Mouse (Mus musculus) gastrocnemius, postnatal 10 days (tissue): Measurements from ENCODE around the gene Tspan2. TPM values are rescaled to one million over a fixed set of nuclear protein-coding genes. Genes with fewer than 3 reads are reported as not detected.

Source experiments
- DNase-seq: peaks from one replicate; pipeline ENCODE4 v3.0.0; 2021; ENCODE audit warnings: mixed read lengths
- long read RNA-seq, 2 experiments: library from polyadenylated mRNA; stranded (forward); transcript quantifications; one replicate each; pipeline ENCODE4 v2.0.0; 2021
- total RNA-seq, 2 experiments: library from RNA; stranded (reverse); gene quantifications; 2 replicates each; pipeline ENCODE4 v1.2.3; 2021

Tspan2 gene
- total RNA-seq = 10 to 100 TPM; 14.9 to 19.6 TPM
- long read RNA-seq, experiment 1, full-length matches to known transcripts = 1 of 6 reads
- long read RNA-seq, experiment 1, partial matches to known transcripts = 0 of 6 reads
- long read RNA-seq, experiment 1, other reads (novel, unspliced or antisense) = 5 of 6 reads
- long read RNA-seq, experiment 2, full-length matches to known transcripts = 4 of 9 reads
- long read RNA-seq, experiment 2, partial matches to known transcripts = 0 of 9 reads
- long read RNA-seq, experiment 2, other reads (novel, unspliced or antisense) = 5 of 9 reads

DNA sequence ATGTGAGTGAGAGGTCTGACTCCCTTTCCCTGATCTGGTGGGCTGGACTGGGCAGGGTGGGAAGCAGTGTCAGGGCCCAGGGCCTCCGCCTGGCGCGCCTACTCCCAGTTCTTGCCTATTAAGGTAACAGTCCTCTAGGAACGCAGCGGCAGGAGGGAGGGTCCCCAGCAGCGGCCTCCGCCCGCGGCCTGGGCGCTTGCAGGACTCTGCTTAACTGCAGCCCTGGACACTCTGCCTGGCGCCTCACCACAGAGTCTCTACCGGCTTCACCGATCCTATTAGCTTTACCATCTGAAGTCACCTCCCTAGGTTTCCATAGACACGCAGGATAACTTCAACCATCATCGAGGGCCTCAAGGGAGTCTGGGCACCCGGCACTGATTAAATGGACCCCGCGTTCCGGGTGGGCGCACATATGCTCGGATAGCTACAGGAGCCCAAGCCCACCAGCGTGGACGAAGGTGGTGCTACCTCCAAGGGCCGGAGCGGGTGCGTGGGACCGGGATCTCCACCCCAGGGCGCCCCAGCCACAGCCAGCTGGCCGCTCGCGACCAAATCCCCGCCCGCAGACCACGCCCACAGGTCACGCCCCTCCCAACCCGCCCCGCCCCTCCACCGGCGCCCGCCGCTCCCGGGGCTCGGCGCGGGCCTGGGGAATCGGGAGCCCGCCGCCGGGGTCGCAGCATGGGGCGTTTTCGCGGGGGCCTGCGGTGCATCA lies at the start of gene Tspan2:
Tspan2 (plus strand) TSS at position 217 of the 718 bp plus-strand sequence.
- peak; percentile 73 for DNase-seq

- no peak for DNase-seq
Measured at GRCm38 (mm10) chr3:102686861-102687260, 47.5 kb upstream of the Tspan2 start.

GRCm38 (mm10) chr3:102687852-102688251 lies 46.5 kb upstream of the Tspan2 start:
- no peak for DNase-seq

DNA sequence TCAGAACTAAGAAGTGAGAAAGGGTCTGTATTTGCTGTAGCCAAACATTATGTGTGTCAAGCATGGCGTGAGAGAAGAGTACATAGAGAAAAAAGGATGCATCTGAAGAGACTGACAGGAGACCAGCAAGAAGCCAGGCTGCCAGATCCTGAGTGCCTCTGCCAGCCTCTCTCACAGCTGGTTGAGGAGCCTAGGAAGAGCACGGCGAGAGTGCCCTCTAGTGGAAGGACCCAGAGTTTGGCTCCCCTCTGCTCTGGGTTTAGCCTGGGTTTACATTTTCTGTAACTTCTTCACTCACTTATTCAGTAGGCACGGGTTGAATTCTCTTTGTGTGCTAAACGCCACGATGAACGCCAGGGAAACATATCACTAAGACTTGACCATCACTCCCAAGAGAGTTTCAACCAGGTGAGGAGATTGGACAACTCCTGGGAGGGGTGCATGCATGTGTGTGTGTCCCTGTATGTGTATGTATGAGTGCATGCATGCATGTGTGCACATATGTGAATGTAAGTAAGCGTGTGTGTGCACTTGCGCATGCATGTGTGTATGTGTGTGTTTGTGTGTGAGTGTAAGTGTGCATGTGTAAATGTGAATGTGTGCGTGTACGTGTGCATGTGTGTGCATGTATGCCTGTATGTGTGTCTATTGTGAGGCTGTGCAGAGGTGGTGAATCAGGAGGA lies 42.4 kb upstream of the Tspan2 start:
- peak; percentile 77 for DNase-seq

DNA sequence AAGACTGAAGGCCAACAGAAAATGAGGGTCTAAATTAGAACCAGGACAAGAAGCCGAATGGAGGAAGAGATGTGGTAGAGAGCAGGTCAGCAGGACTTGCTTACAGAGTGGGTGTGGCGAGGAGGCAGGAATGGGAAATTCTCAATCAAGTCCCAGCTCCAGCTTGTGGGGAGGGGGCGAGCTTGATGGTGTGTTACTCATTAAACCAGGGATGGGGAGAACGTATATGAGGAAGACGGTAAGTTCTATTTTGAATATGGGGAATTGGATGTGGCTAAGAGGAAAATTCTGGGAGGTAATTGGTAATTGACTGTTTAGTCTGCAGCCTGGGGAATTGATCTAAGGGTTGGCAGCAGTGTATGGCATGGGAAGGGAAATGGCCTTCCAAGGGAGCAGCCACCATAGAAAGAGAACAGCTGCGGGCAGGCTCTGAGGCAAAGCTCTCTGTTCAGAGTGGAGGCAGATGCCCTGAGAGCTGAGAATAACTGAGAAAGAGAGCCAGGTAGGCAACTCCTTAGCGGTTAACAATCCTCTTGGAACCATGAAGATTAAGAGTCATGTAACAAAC lies 41.5 kb upstream of the Tspan2 start:
- DNase-seq = no peak

- DNase-seq = no peak
Measured at GRCm38 (mm10) chr3:102698127-102698526, 36.2 kb upstream of the Tspan2 start.

DNA sequence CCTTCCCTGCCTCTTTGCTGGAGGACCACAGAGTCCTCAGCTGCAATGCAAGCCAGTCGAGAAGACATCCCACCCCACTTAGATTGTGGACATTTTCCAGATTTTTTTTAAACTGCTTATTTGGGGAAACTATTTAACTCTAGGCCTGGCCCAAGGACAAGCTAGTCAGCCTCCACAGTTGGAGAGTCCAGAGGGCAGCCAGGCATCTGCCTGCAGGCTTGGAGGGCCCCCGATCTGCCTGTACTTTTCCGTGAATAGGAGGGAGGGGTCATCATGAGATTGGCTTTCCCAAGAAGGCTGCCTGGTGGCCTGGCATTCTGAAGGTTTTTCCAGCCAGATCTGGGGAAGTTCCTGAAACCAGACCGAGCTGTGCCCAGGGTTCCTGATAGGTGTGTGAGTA lies 33.0 kb upstream of the Tspan2 start:
- DNase-seq = no peak

DNA sequence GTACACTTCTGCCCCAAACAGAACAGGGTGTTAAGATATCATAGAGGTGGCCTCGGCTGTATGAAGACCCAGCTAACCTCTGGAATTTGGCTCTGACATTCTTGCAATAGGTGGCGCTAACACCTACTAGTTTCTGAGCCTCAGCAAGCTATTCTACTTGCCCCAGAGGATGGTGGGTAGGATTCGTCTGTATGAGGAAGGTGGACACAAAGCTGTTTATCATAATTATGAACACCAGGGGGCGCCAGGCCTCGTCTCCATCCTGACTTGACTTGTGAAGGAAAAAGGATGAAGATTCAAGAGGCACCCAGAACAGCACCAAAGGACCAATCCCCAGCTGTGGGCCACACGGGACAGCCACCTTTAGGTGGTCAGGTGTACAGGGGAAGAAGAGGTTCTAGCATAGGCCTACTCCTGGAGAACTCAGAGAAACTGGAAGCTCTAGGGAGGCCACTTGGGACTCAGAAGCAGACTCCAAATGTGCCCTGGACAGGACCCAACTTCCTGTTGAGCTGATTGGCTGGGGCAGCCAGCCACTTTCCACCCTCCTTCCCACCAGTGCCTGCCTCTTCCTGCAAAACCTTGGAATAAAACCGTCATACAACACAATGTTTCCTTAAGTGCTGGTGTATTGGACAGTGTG lies 32.3 kb upstream of the Tspan2 start:
- peak; percentile 23 for DNase-seq

- DNase-seq = no peak
Measured at GRCm38 (mm10) chr3:102704001-102704401, 30.3 kb upstream of the Tspan2 start.

DNA sequence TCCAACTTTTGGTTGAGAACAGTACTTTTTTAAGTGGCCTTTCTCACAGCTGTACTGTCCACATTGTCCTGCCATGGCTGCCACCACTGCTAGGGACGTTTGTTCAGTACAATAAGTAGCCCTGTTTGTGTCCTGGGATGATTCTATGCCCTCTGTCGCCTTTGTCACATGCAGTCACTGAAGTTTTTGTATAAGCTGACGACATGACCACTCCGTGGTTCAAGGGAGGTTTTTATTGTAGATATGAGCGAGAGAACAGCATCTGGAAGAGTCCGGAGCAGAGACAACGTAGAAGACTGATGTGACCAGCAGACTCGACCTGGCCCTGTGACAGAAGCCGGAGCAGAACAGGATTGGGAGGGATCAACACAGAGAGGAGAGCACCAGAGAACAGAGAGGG lies 25.7 kb upstream of the Tspan2 start:
- DNase-seq = no peak

DNA sequence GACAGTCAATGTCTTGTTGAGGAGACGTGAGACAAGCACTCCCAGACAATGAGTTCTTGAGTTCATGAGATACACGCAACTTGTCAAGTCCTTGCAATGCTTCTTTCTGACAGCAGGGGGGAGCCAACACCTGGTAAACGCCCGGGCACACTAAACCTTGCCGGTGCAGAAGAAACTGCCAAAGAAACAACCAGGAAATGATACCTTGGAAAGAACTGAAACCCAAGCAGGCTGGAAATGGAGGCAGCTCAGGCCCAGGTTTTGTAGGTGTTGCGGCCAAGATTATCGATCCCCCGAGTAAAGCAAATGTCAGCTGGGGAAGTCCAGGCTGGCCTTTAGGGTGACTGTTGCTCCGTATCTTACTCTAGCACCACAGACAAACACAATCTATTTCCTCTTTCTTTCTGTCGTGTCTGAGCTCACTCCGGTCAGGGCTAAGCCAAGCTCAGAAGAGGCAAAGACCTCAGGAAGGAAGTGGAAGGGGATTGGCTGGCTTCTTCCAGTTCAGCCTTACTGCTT lies 19.2 kb upstream of the Tspan2 start:
- peak; percentile 80 for DNase-seq

DNA sequence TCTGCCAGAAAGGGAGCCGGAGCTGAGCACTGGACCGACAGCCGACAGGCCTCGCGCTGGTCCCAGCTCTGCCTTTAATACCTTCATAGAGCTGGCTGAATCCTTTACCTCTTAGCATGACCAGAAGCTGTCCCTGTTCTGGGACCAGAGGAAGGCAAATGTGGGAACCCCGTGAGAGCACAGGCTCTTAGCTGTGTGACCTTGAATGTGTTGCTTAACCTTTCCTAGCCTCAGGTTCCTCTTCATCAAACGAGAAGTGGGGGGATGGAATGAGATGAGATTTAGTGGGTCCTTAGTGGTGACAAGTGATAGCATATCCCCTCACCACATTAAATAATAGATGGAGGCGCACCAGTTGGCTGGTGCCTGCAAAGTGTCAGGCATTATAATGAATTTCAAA lies 18.5 kb upstream of the Tspan2 start:
- no peak for DNase-seq

- no peak for DNase-seq
Measured at GRCm38 (mm10) chr3:102717586-102718285, 16.6 kb upstream of the Tspan2 start.

DNA sequence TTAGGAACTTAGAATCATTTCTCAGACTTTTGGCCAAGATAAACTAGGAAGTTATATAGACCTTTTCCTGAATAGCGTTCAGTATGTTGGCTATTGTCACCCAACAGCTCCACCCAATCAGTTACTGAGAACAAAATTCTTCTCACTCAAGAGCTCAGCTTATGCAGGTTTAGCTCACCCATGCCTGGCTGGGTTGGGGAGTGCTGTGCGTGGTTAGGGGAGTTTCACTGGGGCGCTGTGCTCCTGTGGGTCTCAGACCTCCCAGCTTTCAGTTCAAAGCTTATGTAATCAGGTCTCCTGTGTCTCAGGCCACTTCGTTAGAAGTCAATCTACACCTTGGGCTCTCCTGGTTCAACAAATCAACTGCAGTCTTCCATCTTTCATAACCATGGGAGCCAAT lies 11.2 kb upstream of the Tspan2 start:
- DNase-seq = no peak

DNA sequence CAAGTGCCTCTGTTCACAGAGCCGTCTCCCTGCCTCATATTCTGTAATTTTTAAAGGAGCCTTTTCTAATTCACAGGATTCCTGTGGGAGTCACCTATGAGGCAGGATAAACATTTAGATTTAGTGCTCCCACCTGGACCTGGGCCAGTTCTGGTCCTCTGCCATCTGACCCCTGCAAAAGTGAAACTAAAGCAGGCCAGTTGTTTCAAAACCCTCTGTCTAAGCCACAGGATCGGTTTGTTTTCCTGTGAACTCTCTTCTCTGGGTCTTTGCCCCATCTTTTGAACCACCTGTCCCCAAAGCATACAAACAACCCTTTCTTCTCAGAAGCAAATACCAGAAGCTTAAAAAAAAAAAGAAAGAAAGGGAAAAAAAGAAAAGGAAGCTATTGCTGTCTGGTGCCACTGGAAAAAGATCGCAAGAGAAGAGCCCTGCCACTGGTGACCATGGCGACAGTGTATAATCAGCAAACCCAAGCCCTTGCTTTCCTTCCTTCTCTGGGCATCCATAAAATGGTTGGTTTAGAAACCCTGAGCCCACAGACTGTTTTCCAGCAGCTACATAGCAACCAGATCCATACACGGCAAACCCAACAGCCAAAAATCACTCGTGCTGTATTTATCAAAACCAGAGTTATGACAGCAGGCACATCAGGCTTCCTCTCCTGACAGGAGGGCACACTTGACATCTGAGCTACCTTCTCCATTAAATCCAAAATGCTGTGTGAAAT lies 10.3 kb upstream of the Tspan2 start:
- DNase-seq = peak; percentile 53

DNA sequence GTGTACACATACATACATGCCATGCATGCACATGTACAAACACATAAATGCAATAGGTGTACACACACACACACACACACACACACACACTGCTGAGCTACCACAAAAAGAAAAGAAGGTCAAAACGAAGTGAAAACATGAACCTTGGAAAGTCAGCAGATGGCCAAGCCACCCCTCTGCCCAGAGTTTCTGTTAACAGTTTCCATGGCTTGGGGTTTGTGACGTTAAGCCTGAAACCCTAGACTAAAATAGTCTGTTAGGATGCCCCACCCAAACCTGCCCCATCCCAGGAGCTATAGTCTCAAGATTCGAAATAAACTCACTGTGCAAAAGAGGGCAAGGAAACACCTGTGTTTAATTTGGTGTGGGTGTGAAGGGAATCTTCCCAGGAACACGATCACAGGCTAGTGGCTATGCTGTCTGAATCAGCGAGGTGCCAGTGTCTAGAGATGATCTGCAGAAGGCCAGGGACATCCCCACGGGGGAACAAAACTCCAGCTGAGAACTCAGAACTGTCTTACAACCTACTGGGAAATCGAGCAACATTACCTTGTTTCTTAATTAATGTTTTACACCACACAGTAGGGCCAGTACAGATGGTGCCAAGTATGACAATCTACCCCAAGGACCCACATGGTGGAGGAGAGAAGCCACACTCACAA lies 9.4 kb upstream of the Tspan2 start:
- DNase-seq = no peak

DNA sequence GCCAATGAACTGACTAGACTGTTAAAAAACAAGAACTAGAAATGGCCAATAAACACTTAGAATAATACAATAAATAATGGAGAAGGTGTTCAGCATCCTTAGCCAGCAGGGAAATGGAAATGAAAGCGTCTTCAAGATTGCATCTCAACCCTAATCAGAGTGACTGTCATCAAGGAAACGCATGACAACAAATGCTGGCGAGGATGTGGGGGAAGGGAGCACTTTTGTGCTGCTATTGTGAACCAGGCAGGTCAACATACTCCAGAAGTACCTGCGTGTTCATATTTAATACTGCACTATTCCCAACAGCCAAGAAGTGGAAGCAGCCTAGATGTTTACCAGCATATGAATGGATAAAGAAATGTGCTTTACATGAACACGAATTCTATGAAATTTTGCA lies 4.9 kb upstream of the Tspan2 start:
- DNase-seq = no peak

GRCm38 (mm10) chr3:102731112-102731511 lies 3.2 kb upstream of the Tspan2 start:
- DNase-seq = no peak

GRCm38 (mm10) chr3:102732619-102733018 lies 1.7 kb upstream of the Tspan2 start:
- DNase-seq = no peak

- no peak for DNase-seq
Measured at GRCm38 (mm10) chr3:102733050-102733449, 1.3 kb upstream of the Tspan2 start.
